Mouse (Mus musculus) brain, embryonic 18.5 days (tissue): ENCODE data around the gene Cideb.
"Not testable (repeated sequence)": the region's sequence is repeated elsewhere in the genome, so short reads cannot be mapped to it uniquely, and the experiment has no call there.

Source experiments
- DNase-seq: peaks from one replicate; pipeline ENCODE4 v3.0.0-alpha.2; 2012; ENCODE audit warnings: low read depth, low spot score

Cideb gene

DNA sequence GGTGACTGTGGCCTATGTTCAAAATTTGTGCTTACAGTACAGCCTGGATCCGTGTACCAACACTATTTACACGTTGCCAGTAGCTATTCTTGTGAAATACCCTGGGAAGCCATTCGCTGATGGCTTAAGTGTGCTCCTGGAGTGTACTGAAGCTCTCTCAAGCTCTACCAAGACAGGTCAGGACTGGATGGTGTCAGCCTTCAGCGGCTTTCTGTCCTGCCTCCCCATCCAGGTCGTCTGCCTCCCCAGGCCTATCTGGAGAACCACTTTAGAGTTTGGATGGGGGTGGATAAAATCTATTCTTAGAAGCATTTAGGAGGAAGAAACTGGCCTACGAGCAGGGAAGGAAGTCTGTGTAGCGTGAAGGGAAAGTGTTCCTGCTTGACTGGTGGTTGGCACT is 4.9 kb upstream of the Cideb start:
- no peak for DNase-seq

DNA sequence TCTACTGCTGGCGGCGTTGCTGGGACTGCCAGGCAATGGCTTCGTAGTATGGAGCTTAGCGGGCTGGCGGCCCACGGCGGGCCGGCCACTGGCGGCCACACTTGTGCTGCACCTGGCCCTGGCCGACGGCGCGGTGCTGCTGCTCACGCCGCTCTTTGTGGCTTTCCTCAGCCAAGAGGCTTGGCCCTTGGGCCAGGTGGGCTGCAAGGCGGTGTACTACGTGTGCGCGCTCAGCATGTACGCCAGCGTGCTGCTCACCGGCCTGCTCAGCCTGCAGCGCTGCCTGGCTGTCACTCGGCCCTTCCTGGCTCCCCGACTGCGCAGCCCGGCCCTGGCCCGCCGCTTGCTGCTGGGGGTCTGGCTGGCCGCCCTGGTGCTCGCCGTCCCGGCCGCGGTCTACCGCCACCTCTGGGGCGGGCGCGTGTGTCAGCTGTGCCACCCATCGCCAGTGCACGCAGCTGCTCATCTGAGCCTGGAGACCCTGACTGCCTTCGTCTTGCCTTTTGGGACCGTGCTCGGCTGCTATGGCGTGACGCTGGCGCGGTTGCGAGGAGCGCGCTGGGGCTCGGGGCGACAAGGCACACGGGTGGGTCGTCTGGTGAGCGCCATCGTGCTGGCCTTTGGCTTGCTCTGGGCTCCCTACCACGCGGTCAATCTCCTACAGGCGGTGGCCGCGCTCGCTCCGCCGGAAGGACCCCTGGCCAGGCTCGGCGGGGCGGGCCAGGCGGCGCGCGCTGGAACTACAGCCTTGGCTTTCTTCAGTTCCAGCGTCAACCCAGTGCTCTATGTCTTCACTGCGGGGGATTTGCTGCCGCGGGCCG is 4.0 kb upstream of the Cideb start:
- DNase-seq = no peak

DNA sequence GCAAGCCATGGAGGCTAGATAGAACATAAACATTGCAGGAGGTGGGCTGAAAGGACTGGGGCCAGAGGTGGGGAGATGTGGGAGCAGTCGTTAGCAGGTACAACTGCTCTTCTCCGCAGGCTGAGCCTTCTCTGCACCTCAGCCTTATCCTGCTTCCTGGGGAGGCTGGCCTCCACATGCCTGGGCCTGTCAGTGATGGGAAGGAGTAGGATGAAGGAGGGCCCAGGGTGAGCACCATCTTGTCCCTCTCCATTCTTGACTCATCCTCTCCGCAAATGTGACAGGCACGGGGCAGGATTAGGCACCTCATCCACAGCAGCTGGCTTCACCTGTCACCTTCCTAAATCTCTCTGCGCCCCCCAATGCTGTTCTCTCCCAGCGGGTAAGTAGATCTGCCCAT is 2.9 kb upstream of the Cideb start, which contains the start of gene Ltb4r2:
Ltb4r2 (plus strand) TSS at position 266 of the 400 bp plus-strand sequence.
- DNase-seq = no peak

DNA sequence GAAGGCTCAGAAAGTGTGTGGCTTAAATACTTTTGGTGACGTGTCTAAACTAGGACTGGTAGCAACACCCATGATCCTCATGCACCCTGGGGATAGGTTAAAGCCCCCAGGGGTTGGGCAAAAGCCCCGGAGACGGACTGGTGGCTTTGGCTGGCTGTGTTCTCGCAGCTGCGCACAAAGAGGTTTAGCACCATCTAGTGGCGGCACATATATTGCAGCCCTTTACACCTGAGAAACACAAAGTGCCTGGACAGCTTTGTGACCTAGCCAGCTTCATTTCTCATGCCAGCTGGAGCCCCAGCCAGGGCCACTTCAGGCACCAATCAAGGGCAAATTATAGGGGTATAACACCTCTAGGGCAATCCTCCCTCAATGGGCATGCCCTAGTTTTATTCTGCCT is 1.9 kb upstream of the Cideb start:
- DNase-seq = not testable (repeated sequence)

DNA sequence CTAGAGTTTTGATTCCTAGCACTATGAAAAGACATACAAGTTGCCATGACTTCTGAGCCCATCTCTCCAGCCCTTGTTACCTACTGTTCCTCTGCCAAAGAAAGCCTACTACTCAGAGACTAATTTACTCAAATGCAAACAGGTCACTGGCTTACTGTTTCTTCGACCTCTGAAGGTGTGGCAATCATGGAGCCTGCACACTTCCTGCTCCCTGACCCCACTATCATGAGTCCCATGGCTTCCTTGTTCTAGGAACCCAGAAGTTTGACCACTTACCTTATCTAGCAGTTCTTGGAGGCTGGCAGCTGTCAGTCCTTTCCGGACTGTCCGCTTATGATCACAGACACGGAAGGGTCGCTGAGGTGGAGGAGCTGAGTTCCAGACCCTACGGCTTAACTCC is 692 bp downstream of the Cideb start:
- no peak for DNase-seq

DNA sequence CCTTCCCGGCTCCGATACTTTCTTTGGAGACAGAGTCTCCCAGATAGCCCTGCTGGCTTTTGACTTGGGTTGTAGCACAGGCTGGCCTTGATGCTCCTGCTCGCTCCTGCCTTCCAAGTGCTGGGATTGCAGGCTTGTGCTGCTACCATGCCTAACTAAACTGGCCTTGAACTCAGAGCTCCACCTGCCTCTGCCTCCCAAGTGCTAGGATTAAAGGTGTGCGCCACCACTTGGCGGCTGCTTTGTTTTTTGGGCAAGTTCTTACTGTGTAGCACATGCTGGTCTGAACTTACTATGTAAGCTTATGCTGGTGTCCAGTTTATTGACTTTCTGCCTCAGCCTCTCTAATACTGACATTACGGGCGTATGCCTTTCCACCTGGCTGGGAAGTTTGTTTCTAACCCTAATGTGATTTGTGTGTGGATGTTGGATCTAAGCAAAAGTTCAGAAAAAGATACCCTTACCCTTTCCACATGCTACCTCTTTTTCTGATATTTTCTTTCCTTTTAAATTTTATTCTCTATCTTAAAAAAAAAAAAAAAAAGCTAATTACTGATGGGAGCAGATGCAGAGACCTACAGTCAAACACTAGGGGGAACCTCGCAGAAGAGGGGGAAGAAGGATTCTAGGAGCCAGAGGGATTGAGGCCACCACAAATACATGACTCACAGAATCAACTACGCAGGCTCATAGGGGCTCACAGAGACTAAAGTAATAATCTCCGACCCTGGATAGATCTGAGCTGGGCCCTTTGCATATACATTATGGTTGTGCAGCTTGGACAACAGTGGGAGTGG is 11.0 kb downstream of the Cideb start:
- DNase-seq = no peak

DNA sequence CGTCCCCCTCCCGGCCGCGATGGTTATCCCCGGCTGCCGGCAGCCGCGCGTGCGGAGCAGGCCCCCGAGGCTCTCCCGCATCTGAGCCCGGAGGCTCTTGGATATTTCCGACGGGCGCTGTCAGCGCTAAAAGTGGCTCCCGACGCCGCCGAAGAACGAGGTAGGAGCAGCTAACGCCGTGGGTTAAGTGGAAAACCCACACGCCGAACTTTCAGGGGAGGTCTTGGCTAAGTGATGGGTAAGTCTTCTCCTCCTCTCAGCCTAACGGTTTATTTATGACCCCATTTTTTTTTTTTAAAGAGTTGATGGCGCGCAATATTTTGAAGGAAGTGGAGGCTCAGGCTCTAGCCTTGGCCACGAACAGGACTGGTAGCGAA is 12.4 kb downstream of the Cideb start:
- no peak for DNase-seq

DNA sequence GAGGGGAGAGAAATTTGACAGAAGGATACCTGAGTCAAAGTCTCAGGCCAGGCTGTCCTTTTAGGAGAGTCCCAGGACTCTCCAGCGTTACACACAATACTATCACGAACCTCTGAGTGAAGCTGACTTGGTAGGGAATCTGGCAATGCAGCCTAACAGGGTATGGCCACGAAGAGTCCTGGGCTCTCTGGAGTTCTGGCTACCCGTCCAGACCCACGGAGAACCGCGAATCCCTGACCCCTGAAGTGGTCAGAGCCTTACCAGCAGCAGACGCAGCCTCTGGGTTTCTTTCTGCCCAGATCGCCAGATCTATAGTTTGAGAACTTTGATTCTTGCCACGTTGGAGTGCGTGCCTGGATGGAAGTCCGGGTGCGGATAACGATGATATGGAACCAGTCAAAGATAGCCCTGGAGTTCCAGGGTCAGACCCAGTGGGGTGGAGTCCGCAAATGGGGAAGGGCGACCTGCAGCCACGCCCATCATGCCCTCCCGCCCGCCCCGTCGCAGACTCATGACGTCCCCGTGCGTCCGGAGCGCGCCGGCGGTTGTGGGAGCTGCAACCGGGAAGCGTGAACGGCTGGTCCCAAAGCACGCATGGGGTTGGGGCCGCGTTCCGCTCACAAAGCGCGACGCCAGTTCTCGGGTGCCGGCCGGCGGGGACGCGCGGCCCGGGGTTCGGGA is 12.9 kb downstream of the Cideb start, which contains the start of the genes Dhrs1 and Nop9:
Dhrs1 (minus strand) TSS at position 511 of the 681 bp plus-strand sequence.
Nop9 (plus strand) TSS at position 514 of the 681 bp plus-strand sequence.
- DNase-seq = no peak

DNA sequence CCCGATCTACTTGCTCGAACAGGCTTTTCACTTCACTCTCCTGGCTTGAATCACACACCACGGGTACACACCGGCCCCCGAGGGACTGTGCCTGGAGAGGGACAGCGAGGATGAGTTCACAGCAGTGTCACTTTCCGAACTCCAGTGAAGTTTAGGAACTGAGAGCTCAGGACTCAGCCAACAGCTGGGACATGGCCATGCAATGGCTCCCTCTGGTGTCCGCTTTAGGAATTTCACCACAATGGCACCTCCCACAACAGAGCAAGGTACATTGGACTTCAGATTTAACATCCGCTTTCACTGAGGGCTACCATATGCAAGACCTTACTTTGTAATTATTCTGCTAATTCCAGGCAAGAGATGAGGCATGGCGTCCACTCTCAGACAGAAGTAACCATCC is 14.5 kb downstream of the Cideb start:
- DNase-seq = no peak

DNA sequence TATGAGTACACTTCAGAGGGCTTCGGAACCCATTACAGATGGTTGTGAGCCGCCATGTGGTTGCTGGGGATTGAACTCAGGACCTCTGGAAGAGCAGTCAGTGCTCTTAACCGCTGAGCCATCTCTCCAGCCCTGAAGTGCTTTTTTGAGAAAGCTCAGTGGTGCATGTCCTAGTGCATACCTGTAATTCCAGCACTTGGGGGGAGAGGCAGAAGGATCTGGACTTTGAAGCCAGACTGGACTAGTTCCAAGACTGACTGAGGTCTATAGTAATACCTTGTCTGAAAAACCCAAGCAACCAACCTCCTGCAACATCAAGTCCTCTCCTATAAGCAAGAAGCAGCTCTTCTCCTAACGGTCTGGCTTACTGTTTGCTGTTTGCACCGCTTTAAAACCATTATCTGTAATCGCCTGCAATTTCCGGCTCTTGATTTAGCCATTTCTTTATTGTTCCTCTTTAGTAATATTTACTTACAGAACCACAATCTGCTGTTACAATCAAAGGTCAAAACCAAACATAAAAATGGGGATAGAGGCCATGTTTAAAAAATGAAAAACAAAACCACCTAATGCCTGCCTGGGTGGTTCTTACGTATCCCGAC is 21.1 kb downstream of the Cideb start:
- no peak for DNase-seq

DNA sequence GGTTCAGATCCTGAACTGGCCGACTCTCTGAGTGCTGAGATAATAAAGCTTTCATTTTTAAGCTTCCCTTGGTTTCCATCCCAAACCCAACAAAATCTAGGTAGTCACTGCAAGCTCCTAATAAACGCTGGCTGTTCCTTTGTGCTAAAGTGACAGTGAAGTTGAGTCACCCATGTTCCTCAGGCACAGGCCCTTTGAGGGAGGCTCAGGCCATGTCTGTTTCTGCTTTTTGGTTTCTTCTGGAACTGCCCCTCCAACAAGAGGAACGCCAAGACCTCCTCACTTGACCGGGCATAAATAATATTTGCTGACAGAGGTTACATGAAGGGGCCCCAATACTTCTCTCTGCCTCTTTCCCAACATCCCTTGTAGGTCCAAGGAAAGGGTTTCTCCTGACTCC is 22.5 kb downstream of the Cideb start:
- DNase-seq = no peak

DNA sequence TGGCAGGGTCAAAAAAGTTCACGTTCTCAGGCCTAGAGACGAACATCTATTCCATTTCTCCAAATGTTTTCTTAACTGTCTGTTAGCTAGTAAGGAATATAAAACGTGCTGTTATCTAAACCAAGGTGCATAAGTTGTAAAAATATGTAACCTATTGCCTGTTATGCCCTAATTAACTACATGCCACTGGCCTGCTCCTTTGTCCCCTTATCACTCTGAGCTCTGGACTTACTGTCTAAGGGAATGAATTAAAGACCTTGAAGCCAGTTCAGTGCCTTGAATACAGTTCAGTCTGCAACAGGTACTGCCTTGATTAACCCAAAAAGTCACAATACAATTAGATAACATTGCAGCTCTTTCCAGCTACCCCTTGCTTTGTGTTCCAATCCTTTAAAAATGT is 22.9 kb downstream of the Cideb start:
- DNase-seq = no peak

DNA sequence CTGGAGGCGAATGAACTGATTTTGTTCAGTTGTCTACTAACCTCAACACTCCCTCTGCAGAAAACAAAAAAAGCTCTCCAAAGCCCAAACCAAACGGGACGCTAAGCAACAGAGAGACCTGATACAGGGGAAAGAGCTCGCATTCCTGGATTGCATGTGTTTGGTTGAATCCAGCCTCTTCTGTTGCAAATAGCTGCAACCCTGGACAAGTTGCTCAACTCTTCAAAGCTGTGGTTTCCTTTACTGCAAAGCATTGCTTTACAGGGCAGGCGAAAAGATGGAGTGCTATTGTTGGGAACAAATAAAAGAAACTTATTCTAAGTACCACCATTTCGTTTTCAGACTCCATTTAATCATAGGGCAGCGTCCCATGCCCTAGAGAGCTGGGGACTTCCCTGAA is 23.4 kb downstream of the Cideb start:
- DNase-seq = no peak

DNA sequence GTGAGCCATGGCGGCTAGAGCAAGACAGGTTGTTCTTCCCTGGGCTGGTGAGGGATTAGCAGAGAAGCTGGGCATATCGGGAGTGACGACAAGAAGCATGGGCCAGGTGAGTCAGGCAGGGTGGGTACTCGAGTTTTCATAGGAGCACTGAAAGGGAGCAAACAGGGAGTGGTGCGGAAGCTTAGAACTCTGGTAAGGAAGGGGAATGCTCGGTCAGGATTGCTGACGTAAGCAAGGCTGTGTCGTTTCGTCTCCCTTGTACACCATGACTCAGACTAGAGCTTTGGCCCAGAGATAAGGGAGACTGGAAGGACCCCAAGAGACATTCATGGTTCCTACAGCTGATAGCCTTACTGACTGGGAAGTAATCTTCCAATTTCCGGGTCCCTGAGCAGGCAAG is 24.4 kb downstream of the Cideb start:
- DNase-seq = no peak

DNA sequence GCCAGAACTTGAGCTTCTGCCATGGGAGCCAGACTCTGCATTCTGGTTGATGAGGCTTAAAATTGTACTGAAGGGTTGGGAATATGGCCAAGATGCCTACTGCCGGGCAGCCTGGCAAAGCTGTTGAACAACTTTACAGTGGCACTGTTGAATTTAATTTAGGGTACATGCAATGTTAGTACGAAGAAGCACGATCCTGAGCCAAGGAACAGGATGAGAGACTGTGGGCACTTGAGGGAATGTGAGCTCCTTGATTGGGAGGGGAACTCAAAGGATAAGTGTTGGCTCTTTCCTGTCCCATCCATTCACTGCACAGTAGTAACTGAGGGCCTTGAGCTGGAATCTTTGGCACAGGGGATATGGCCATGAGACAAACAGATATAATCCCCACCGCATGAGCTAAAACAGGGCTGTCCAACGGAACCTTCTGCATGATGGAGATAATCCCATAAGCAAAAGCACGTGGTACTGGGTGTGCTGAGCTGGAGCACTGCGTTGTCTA is 27.7 kb downstream of the Cideb start:
- DNase-seq = peak; percentile 55

DNA sequence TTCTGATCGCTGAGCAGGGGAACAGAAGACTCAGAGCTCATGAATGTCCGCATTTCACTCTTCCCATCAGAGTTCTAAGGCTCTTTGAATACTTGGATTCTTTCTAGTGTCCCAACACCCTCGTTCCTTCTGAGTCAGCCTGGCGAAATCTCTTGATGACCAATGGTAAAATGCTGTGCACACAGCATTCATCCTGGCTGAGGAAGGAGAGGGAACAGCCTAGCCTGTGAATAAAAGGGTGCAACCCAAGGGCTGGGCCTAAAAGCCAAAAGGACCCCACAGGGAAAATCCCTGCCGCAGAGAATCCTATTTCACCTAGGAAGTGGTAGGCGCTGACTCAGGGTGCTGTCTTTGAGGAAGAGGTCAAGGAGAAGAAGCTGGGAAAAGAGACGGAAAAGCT is 28.1 kb downstream of the Cideb start:
- no peak for DNase-seq

DNA sequence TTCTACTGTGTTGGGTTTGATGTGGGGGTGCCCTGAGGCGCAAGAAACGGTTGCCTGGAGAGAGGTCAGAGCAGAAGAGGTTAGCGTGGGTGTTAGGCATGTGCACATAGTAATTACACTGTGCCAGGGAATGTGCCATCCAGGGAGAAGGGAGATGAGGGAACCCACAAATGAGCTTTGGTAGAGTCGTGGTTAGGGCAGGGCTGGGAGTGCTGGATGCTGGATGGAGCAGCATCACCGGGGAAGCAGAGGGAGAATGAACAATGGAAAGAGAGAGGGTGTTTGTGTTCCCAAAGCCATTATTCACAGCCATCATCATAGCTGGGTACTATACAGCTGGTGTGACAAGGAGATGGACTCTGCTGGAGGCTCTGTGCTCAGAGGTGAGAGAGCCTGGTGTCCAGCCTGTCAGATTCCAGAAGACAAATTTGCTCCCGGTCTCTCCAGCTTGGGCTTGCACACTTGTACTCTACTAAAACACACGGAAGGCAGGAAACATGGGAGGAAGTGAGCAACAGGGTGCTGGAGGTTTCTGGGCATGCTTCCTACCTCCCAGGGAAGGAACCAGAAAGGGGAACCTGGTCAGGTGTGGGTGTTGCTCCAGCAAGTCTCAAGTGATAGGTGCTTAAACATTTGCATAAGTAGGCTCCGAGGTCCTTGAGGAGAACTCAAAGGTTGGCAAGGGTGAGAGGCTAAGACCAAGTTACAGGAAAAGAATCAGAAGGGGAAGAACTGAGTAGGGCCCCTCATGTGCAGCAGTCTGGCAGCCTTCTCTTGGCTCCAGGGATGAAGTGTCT is 30.2 kb downstream of the Cideb start:
- no peak for DNase-seq

DNA sequence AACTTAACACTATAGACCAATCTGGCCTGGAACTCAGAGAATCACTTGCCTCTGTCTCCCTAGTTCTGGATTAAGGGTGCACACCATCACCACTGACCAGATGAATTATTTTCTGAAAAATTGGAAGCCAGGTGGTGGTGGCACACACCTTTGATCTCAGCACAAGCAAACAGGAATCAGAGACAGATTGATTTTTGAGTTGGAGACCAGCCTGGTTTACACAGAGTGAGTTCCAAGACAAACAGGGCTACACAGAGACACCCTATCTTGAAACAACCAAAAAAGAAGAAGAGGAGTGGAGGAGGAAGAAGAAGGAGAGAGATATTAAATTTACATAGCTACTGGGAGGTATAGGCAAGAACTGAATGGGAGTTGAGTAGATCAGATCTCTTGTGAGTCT is 32.0 kb downstream of the Cideb start:
- DNase-seq = no peak

DNA sequence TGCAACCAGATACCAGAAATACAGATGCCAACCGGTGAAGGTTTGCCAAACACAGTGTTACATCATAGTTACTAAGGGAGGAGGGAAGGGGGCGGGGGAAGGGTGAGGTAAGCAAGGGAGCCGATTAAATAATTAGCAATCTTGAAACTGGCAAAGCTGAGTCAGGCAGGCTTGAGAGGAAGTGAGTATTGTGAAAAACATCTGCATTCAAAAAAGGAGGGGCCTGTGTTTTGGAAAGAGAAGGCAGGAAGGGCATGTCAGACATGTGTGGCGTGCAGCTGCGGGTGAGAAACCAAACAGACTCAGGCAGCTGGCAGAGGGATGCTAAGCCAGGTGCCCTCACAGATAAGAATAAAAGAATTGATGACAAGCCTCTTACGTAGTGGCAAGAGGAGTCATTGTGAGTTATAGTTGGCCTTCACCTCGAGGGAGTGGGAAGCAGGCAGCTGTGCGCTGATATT is 33.8 kb downstream of the Cideb start:
- no peak for DNase-seq

DNA sequence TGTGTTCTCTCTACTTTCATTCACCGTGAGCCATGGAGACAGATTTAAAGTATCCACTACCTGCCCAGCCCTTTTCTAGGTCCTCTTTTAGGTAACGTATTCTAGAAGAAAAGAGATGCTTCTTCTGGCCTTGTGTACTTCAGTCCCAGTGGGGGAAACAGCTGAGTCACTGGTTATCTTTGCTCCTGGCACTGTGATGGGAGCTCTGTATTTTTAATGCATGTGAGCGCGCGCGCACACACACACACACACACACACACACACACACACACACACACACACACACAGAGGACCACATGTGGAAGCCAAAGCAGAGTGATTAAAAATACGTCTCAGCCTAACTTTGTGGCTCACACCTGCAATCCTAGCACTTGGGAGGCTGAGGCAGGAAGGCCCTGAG is 34.8 kb downstream of the Cideb start:
- no peak for DNase-seq

DNA sequence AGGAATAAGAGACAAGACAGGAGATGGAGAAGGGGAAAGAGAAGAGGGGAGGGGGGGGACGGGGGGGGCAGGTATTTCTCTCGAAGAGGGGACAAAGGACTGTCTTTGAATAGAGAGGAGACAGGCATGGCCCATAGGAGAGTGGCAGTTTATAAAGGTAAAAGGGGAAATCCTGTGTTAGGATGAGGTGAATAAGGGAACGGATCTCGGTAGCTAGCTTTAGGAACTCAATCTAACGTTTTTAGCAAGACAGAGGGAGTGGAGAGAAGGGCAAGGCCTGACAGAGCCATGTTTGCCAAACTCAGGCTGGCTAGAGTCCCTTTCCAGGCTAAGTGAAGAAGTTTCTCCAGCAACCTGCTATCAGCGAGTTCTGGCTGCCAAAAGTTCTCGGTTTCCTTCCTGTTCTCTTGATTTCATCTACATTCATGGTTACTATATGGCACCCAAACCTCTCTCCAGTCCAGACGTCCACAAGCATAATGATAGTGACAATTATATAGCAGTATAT is 35.8 kb downstream of the Cideb start:
- no peak for DNase-seq
